Comparison of ENCODE assay signal across 8 mouse cellular contexts in the genomic region with DNA sequence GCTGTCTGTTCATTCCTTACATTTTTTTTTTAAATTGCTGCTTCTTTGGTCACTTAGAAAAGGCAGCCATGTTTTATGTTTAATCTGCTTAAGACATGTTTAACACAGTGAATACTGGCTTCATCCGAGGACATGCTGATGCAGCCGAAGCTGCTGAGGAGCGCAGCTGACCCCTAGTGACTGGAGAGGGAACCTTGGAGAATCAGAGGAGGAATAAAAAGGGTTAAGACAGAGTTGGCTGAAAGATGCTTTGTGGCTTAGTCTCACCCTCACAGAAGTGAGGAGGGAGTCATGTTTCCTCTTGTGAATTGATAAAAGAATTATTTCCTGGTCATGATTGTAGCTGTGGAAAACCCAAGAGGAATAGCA. TPM values are rescaled to one million over a fixed set of nuclear protein-coding genes. Genes with fewer than 3 reads are reported as not detected.
DNase-seq lines count a peak whose midpoint lies in the region; ATAC-seq lines count a peak whose summit lies in the region.

No protein-coding gene starts in this region.

- no peak overlapping the region for H3K9ac ChIP-seq in heart, embryonic 12.5 days
- no peak overlapping the region for H3K9ac ChIP-seq in forebrain, embryonic 13.5 days
- no peak overlapping the region for H3K9ac ChIP-seq in neural tube, embryonic 13.5 days

- ATAC-seq in heart, embryonic 12.5 days (ENCODE audit: insufficient number of reproducible peaks, low FRiP score), result 0 out of 2 replicates have a peak, but pooled peaks have one; percentile 57
- ATAC-seq in forebrain, embryonic 13.5 days, result peak; percentile 72
- peak; percentile 82 for ATAC-seq in neural tube, embryonic 13.5 days (ENCODE audit: low read depth)

- H3K27ac ChIP-seq in heart, embryonic 12.5 days (ENCODE audit: poor library complexity, severe bottlenecking), result no peak overlapping the region
- no peak overlapping the region for H3K27ac ChIP-seq in forebrain, embryonic 13.5 days
- no peak overlapping the region for H3K27ac ChIP-seq in neural tube, embryonic 13.5 days (replicated peaks)

- H3K27me3 ChIP-seq in heart, embryonic 12.5 days (replicated peaks), result no peaks in the 10 kb centered on the region
- H3K27me3 ChIP-seq in forebrain, embryonic 13.5 days, result no peaks in the 10 kb centered on the region
- no peaks in the 10 kb centered on the region for H3K27me3 ChIP-seq in neural tube, embryonic 13.5 days

- no peak overlapping the region for H3K4me2 ChIP-seq in heart, embryonic 12.5 days
- H3K4me2 ChIP-seq in forebrain, embryonic 13.5 days, result no peak overlapping the region
- no peak overlapping the region for H3K4me2 ChIP-seq in neural tube, embryonic 13.5 days

- H3K4me3 ChIP-seq in heart, embryonic 12.5 days, result no peak overlapping the region
- H3K4me3 ChIP-seq in forebrain, embryonic 13.5 days, result no peak overlapping the region
- H3K4me3 ChIP-seq in neural tube, embryonic 13.5 days, result no peak overlapping the region

- 26% methylated on average over 3 of the region's 3 CpGs for WGBS in heart, embryonic 12.5 days
- WGBS in forebrain, embryonic 13.5 days, result 28% methylated on average over 3 of the region's 3 CpGs
- 30% methylated on average over 3 of the region's 3 CpGs for WGBS in neural tube, embryonic 13.5 days

- no peaks in the 10 kb centered on the region for H3K9me3 ChIP-seq in heart, embryonic 12.5 days (replicated peaks)
- no peaks in the 10 kb centered on the region for H3K9me3 ChIP-seq in forebrain, embryonic 13.5 days (replicated peaks)
- no peaks in the 10 kb centered on the region for H3K9me3 ChIP-seq in neural tube, embryonic 13.5 days

- H3K36me3 ChIP-seq in heart, embryonic 12.5 days, result no peaks in the 10 kb centered on the region
- H3K36me3 ChIP-seq in forebrain, embryonic 13.5 days (ENCODE audit: poor library complexity, severe bottlenecking), result no peaks in the 10 kb centered on the region
- H3K36me3 ChIP-seq in neural tube, embryonic 13.5 days, result no peaks in the 10 kb centered on the region

- H3K4me1 ChIP-seq in heart, embryonic 12.5 days (replicated peaks), result peaks cover 29% of the 10 kb centered on the region
- peaks cover 12% of the 10 kb centered on the region for H3K4me1 ChIP-seq in forebrain, embryonic 13.5 days
- peaks cover 18% of the 10 kb centered on the region for H3K4me1 ChIP-seq in neural tube, embryonic 13.5 days (replicated peaks)

- no peak for DNase-seq in heart, adult 18-20 months
- DNase-seq in thymus, postnatal 14 days, result peak; percentile 13
- no peak for DNase-seq in thymus, adult 18-20 months
- peak; percentile 45 for DNase-seq in kidney, postnatal 14 days
- DNase-seq in c-Kit-positive CD71-positive TER-119-positive erythroid progenitor cells, embryonic 14.5 days (ENCODE audit: low spot score), result no peak

RNA-seq across cellular contexts. Expression of a gene that starts 28.5 kb away (rescaled TPM):
- polyA plus RNA-seq in heart, embryonic 12.5 days (2016; fragmentation: Nextera tagmentation; extraction: Ambion mirVana), result 19.0 and 22.3 TPM in 2 replicates
- 1 to 10 TPM; 4.4 to 4.9 TPM for total RNA-seq in heart, adult 18-20 months (2021)
- 12.7 and 16.9 TPM in 2 replicates for polyA plus RNA-seq in forebrain, embryonic 13.5 days (2015; fragmentation: Nextera tagmentation; extraction: Ambion mirVana)
- polyA plus RNA-seq in neural tube, embryonic 13.5 days (2015; fragmentation: Nextera tagmentation; extraction: Ambion mirVana), result 8.5 and 9.1 TPM in 2 replicates

Comparison
In these comparisons a context has a peak if more than half of its experiments do, and no peak if none do; other contexts are left out.
1. DNase-seq: peak in thymus, postnatal 14 days (single experiment) and kidney, postnatal 14 days (single experiment); none in heart, adult 18-20 months (0 of 2), thymus, adult 18-20 months (0 of 2) and c-Kit-positive CD71-positive TER-119-positive erythroid progenitor cells, embryonic 14.5 days (single experiment).
2. Peak in every context shown above with its lines, with median percentiles within 50 percentile points of each other: ATAC-seq.